In genomic region chr5:21554732-21555131, GRCm38 (mm10) we compare ENCODE assay signal across 21 mouse cellular contexts. TPM values are rescaled to one million over a fixed set of nuclear protein-coding genes. Genes with fewer than 3 reads are reported as not detected.
"Had no signal": no experiment of that assay in that cellular context is flagged by ENCODE, and none has a peak within 500 bp of the region (broad histone marks: within the 10 kb centered on the region; RNA-seq: fewer than 3 reads in every experiment).

No protein-coding gene starts in this region.

- H3K27ac ChIP-seq: midbrain, embryonic 10.5 days; midbrain, embryonic 12.5 days; neural tube, embryonic 13.5 days; neural tube, embryonic 15.5 days had no signal

- DNase-seq: lung, adult 18-20 months; lung, embryonic 14.5 days; lung, postnatal 10 days; lung, postnatal 4 days; midbrain, embryonic 14.5 days; retina, postnatal 1 day; right cerebral cortex, adult 18-20 months; right cerebral cortex, postnatal 25 days; right cerebral cortex, postnatal 4 days; spleen, adult 18-20 months; thymus, adult 2 months; thymus, postnatal 25 days; thymus, postnatal 4 days had no signal

- H3K4me3 ChIP-seq: midbrain, embryonic 10.5 days; midbrain, embryonic 12.5 days; myocyte; neural tube, embryonic 13.5 days; neural tube, embryonic 15.5 days had no signal

- ATAC-seq: midbrain, embryonic 16.5 days had no signal

- H3K9me3 ChIP-seq: midbrain, embryonic 10.5 days; midbrain, embryonic 12.5 days; neural tube, embryonic 13.5 days; neural tube, embryonic 15.5 days had no signal

- H3K4me1 ChIP-seq: midbrain, embryonic 10.5 days; midbrain, embryonic 12.5 days; neural tube, embryonic 13.5 days; neural tube, embryonic 15.5 days had no signal

- H3K36me3 ChIP-seq: midbrain, embryonic 10.5 days; midbrain, embryonic 12.5 days; neural tube, embryonic 13.5 days; neural tube, embryonic 15.5 days had no signal

- H3K9ac ChIP-seq: lung, embryonic 14.5 days; midbrain, embryonic 12.5 days; neural tube, embryonic 13.5 days; neural tube, embryonic 15.5 days had no signal

- H3K27me3 ChIP-seq: midbrain, embryonic 12.5 days; neural tube, embryonic 13.5 days; neural tube, embryonic 15.5 days had no signal

- H3K4me2 ChIP-seq: lung, embryonic 14.5 days; midbrain, embryonic 12.5 days; neural tube, embryonic 13.5 days; neural tube, embryonic 15.5 days had no signal

RNA-seq across cellular contexts. Expression of gene Lrrc17, which starts 11.4 kb away (rescaled TPM):
- total RNA-seq: megakaryocyte, adult 5-6 weeks; megakaryocyte-erythroid progenitor cell, adult 5-6 weeks had no signal
